Mouse (Mus musculus): ENCODE data around the gene Cyp8b1.

Gene Cyp8b1

GRCm38 (mm10) chr9:121889927-121890440 lies 26.1 kb downstream of the Cyp8b1 start:
- DNase-seq: no peak

GRCm38 (mm10) chr9:121882015-121882457 lies 34.1 kb downstream of the Cyp8b1 start:
- no peak for DNase-seq

- DNase-seq: no peak
These were observed 34.8 kb downstream of the Cyp8b1 start for GRCm38 (mm10) chr9:121881301-121881700.

- peak; percentile 49 to 68 for DNase-seq
These were observed 35.3 kb downstream of the Cyp8b1 start for GRCm38 (mm10) chr9:121880840-121881239.

GRCm38 (mm10) chr9:121877052-121877740 lies 38.9 kb downstream of the Cyp8b1 start:
- DNase-seq: peak; percentile 51 to 70

- DNase-seq: no peak
These were observed 42.5 kb downstream of the Cyp8b1 start for GRCm38 (mm10) chr9:121873578-121873977.

GRCm38 (mm10) chr9:121872062-121872683 lies 43.9 kb downstream of the Cyp8b1 start:
- DNase-seq: no peak

- DNase-seq: no peak
These were observed 46.1 kb downstream of the Cyp8b1 start for GRCm38 (mm10) chr9:121869973-121870515.

- no peak for DNase-seq
These were observed 46.7 kb downstream of the Cyp8b1 start for GRCm38 (mm10) chr9:121869432-121869831.

GRCm38 (mm10) chr9:121868236-121868635 lies 47.9 kb downstream of the Cyp8b1 start:
- DNase-seq: no peak

GRCm38 (mm10) chr9:121867632-121868031 lies 48.5 kb downstream of the Cyp8b1 start:
- DNase-seq: no peak

GRCm38 (mm10) chr9:121865425-121866008 lies 50.6 kb downstream of the Cyp8b1 start:
- DNase-seq: no peak

GRCm38 (mm10) chr9:121864837-121865236 lies 51.3 kb downstream of the Cyp8b1 start:
- no peak for DNase-seq

All from kidney, adult 8-10 months (tissue).